Mouse (Mus musculus): Measurements from ENCODE around the gene Sapcd1. TPM values are rescaled to one million over a fixed set of nuclear protein-coding genes. Genes with fewer than 3 reads are reported as not detected.

Sapcd1 gene
- total RNA-seq (2021): under 1 TPM in 1 of 2 experiments, not detected in 1; 0.79 TPM
- polyA plus RNA-seq (2012; rRNA removed): 0.83 and 2.0 TPM in 2 replicates
- long read RNA-seq: 0 reads

DNA sequence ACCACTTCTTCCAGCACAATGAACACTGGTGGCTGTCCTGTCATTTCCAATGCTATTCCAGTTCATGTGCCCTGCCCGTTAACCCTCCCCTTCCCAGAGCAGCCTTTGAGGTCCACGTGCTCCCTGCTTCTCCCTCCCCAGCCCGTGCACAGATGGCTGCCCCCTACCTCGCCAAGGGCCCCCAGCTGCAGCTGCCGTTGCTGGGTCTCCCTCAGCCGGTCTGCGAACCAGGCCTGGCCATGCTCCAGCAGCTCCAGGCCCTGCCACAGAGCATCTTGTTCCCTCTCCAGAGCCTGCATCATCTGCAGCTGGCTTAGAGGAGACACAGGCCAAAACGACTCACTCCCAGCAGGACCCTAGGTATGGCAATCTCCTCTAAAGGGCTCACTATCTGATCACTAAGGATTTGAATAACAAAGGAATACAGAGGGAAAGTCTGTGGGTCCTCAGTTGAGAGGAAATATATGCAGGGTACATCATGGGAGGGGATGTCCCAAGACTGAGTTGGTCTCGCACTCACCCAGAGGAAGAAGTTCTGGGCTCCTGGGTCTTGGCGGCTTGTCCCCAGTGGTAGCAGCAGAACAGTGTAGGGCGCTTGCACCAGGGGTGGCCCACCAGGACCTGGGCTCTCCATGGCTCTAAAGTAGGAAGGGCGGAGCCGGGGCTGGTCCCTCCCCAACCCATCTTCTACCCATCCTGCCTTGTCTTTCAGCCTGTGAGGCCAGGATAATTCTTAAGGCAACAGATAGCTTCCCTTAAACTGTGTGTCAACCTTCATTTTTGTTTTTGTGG, at the start of gene Sapcd1:
Gene Sapcd1, minus strand, starts transcription at position 740 of the 792 bp plus-strand sequence.
- no peak for DNase-seq

DNA sequence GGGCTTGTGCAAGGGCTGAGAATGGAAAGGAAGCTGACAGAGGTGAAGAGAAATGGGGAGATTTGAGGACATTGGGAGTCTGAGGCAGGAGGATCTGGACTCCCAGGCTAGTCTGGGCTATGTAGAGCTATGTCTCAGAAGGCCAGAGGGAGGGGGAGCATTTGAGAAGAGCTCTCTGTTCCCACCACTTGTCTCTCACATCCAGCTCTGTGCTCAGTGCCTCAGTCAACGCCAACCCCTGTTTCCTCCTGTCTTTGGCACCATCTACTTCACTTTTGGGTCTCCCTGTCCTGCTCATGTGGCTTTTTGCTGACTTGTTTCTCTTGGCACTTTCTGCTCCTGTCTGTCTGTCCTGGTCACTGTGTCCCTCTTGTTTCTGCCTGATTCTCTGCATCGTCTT, 49.5 kb upstream of the Sapcd1 start:
- no peak for DNase-seq

DNA sequence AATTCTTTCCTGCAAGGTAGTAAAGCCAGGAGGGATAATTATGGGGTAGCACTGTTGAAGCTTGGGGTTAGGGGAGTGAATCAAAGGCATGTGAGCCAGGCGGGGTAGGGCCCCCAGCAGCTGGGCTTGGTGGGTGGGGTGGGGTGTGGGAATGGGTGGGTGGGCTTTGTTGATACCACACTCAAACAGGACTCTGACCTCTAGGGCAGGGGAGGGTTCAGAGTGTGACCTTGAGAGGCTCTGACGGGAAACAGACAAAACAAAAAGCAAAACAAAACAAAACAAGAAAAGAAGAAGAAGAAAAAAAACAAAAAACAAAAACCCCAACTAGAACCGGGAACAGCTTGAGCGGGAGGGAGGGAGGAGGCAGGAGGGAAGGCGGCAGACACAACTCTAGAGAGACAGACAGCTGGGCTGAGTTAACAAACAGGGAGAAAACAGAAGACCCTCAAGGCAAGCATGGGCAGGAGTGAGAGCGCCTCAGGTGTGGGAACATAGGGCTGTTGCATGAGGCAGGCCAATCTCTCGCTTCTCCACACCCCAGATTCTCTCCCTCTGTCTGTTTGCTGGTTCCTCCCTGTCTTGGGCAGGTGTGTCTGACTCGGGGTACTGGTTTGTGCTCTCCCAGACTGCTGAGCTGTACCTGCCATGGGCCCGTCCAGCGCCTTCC, 48.8 kb upstream of the Sapcd1 start, which contains the start of gene Ly6g6e:
Gene Ly6g6e, plus strand, starts transcription at position 396 of the 670 bp plus-strand sequence.
- no peak for DNase-seq

DNA sequence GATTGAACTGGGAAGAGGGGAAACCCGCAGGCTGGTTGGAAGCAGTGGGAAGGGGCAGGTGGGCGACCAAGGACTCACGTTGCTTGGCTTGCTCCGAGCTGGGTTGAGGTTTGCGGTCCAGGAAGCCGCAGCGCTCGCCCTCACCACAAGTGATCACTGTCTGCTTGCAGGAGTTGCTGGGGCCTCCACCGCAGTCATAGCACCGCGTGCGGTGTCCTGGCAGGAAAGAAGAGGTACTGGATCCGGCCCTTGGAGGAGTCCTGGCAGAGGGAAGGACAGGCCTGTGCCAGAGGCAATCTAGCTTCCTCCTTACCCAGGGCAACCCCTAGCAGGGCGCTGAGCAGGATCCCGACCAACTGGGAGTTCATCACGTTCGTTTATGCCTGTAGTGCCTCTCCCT, 46.3 kb upstream of the Sapcd1 start:
- no peak for DNase-seq

DNA sequence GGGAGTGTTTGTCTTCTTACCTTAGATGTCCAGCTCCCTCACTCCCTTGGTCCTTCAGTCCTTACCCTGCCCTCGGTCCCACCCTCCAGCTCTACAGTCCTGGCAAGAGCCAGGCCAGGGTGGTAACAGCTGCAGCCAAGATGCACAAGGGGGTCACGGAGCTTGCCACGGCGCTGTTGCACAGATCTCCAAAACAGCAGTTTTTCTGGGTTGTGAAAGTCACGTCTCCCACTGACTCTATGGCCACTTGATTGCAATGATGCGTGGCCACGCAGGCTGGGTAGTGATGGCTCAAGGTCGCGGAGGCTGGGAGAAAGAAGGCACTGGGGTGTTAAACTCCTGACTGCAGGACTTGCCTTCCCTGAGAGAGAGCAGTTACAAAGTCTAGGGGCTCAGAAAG, 43.6 kb upstream of the Sapcd1 start:
- no peak for DNase-seq

DNA sequence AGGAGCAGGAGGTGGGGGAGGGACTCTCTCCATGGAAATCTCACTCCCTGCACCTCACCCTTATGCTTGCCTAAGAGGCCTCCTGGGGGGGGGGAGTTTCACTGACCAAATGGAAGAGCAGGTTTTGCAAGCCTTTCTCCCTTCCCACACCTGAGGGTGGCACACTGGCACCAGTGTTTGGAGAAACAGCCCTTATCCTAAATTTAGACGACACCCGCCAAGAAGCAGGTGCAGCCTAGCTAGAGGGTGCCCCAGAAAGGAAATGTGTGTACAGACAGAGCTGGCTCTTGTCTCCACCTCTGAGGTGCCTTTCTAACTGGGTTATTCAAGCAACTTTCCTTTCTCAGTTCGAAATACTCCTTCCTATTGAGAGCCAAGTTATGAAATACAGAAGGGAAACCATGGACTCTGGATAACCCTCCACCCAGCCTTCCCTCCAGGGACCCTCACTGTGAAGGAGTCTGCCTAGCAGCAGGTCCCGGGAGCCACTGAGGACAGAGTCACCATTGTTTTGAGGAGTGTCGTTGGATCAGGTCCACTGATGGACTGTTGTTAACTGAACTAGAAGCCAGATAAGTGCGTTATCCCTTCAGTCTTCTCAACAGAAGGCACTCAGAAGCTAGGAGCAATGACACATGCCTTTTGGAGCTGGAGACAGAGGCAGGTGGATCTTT, 42.9 kb upstream of the Sapcd1 start:
- DNase-seq: no peak

DNA sequence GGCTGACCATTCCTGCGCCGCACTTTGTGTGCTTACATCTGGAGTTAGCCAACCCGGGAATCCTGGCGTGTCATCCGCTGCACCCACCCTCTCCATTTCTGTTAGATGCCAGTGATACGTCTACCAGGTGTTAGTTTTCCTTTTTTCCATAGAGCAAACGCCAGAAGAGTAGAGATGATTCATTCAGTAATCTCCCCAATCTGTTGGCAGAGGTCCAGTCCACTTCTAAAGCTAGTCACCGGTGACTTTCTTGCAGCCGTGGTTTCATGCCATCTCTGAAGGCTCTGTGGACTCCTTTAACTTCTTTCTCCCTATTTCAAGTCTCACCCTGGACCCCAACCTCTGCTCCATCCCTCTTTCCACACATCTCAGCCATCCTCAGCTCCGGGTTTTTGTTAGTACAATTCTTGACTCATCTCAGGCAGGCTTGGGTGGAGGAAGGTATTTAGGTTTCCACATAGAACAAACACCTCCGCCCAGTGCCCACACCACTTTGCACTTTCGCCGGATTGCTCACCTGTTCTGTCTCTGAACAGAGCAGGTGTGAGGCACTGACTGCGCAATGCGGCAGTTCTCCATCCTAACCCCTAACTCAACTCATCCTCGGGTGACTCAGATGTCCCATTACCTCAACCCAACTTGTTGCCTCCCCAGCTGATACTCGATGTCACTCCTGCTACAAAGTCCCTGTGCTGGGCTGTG, 40.5 kb upstream of the Sapcd1 start:
- DNase-seq: no peak

DNA sequence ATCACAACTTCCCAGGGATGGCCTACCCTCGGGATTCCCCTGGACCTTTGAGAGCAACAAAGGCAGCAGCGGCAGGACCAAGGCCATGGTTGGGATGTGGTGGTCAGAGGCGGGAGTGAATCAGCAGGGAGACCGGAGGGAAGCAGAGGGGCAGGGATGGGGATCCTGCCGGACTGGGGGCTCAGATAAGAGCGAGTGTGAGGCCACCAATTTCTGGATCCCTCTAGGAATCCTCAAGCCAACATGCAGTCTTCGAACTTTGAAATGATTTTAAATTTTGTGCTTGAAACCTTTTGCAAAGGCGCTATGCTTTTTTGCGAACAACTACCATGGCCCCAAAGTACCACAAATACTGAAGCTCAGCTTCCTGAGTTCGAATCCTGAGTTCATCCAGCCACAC, 38.3 kb upstream of the Sapcd1 start, which contains the start of gene Mpig6b:
Gene Mpig6b, minus strand, starts transcription at position 101 of the 400 bp plus-strand sequence.
- DNase-seq: no peak

DNA sequence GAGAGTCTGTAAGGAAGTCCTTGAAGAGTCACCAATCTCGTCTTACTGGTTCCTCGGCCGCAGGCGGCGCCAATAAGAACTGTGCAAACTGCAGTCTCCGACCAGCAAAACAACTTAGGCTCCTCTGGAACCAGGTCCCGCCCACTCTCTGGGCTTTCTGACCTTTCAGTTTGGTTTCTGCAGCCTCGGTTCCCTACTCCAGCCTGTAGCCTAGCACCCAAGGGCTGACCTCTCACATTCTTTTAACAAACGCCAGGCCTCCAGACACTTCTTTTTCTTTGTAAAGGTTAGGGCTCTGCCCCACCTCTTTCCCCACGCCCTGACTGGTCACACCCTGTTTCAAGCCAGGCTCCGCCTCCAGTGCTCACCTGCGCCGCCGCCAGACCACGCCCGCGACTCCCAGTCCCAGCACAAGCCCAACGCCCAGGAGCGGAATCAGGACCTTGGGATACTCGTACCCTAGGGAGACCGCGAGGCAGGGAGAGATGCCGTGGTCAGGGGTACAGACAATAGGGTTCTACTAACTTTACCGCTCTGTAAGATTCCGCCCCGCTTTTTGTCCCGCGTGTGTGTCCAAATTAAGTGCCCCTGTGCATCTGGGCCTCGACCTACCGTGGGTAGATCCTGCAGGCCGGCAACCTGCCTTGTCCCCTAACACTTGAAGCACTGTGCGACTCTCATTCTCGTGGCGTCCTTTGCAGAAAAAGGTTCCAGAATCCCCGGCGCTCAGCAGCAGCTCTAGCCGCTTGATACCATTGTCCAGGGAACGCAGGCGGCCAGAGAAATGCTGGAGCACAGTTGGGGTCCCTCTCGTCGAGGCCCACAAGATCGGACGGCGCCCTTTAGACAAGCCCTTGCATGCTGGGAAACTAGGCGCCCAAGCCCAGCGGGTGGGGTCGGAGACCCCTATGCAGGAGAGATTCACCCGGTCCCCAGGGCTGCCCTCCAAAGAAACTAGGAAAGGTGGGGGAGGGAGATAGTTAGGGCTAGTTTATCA, 37.4 kb upstream of the Sapcd1 start, which contains the start of gene Ly6g6c:
Gene Ly6g6c, plus strand, starts transcription at position 438 of the 997 bp plus-strand sequence.
- DNase-seq: no peak

DNA sequence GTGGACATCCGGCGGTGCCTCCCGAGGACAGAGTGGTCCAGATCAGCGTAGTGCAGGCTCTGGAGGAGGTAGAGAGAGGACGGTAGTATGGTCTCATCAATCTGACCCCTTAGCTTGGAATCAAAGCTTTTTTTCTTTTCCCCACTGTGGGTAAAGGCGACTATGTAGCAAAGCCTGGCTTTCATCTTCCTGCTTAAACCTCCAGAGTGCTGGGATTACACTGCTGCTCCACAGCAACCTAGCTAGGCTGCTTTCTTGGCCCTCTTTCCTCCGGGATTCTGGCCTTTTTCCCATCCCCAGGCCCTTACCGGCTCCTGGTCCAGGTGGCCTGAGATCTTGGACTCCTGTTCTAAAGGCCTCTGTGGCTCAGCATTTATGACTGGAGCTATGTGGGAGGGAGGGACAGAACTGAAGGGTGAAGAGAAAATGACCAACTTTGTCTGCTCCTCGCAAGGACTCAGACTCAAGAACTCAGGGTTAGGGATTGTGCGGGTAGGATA, 36.6 kb upstream of the Sapcd1 start:
- DNase-seq: no peak

DNA sequence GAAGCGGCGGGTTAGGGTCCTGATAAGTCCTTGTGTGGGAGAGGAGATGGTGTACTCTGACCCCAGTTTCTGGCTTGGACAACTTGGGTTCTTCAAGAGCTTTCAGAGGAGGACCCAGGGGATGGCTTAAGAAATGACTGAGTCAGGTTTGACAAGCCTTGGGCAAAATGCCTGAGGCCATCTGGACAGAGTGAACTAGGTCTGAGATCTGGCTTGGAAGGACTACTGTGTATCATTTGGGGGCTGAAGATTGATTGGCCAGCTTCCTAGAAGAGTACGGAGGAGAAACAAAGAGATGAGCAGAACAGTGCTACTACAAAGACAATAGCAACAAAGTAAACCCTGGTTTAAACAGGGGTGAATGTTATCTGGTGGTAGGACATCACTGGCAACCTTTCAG, 35.6 kb upstream of the Sapcd1 start:
- no peak for DNase-seq

DNA sequence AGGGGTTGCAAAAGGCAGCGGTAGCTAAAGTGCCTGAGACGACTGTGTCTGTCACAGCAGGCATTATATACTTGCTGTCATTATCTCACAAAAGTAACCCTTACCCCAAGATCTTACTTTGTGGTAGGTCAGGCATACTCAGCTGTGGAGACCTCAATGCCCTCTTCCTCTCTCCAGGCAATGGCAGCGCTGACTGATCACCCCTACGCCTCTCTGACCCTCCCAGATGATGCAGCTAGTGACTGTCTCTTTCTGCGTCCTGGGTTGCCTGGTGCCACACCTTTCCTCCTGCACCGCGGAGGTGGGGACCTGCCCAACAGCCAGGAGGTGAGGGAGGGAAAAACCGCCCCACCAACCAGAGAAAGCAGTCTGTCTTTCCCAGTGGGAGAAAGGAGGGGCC, 33.5 kb upstream of the Sapcd1 start:
- DNase-seq: no peak

DNA sequence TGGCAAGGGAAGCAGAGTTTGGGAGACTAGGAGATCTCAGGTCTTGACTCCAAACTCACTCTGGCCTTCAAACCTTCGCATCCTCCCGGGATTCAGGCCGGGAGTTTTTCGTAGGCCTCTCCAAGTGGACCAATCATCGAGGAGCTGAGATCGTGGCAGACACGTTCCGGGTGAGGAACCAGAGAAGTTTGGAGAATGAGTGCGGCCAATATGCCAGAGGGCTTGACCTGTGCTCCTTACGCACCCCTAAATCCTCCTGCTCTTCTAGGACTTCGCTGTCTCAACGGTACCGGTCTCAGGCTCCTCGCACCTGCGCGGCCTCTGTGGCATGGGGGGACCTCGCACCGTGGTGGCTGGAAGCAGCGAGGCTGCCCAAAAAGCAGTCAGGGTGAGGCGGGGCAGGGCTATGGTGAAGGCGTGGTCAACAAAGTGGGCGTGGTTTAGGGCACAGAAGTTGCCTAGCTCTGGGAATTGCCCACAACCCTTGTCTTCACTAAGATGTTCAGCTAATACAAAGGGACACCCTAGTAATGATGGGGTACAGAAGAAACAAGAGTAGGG, 33.0 kb upstream of the Sapcd1 start:
- no peak for DNase-seq

DNA sequence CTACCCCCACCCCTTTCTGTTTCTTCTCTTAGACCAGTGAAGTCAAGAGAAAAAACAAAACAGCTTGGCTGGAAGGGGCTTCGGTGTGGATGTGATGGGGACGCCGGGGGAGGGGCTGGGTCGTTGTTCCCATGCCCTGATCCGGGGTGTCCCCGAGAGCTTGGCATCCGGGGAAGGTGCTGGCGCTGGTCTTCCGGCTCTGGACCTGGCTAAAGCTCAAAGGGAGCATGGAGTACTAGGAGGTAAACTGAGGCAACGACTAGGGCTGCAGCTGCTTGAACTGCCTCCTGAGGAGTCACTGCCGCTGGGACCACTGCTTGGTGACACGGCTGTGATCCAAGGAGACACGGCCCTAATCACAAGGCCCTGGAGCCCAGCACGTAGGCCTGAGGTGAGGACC, 32.3 kb upstream of the Sapcd1 start:
- no peak for DNase-seq

DNA sequence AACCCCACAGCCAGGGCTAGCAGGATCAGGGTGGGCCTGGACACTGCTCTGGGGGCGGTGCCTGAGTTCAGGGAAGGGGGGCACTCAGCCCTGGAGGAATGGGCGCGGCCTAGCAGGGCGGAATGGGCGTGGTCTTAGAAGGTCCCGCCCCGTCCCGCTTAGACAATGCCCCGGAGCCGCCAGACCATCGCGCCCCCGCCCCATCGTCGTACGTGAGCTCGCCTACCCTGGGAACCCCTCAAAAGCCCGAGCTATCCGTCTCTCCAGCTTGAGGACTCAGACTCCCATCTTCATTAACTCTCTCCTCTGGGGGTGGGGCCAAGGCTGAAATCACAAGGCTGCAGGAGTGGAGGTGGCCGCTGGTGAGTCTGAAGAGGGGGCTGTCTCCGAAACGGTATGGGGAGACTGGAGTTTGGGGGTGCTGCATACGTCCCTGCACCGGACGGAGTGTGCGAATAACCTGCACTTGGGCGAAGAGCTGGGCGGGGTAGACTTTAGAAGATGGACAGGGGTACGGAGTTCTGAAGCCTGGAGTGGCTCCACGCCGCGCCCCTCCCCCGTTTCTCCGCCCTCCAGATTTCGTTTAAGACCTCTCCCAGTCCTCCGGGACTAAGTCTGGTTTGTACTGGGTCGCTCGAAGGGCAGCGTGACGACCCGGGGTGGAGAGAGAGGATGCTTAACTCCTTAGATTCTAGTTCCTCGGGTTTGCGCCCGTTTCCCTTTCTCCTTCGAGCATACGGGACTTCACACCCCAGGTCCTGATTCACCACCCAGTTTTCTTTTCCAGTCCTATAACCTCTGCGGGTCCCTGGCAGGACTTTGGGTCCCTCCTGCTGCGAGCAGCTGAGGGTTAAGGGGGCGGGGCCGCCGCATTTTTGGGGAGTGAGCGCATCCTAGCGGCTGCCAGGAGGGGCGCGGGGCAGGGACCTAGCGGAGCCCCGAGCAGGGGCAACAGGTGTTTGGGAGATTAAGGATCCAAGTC, 31.4 kb upstream of the Sapcd1 start, which contains the start of gene Ddah2:
Gene Ddah2, plus strand, starts transcription at position 125 of the 982 bp plus-strand sequence.
- DNase-seq: peak; percentile 88

DNA sequence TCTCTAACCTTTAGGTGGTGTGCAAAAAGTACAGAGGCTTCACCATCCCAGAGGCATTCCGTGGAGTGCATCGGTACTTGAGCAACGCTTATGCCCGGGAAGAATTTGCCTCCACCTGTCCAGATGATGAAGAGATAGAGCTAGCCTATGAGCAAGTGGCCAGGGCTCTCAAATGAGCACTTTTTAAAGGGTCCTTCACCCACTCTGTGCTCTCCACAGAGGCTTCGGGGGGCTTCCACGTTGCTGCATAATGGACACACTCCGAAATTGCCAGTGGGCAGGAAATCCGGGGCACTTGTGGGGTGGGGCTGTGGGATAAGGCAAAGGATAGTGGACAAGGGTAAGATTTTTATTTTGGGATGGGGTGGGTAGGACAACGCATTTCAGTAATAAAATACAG, 30.5 kb upstream of the Sapcd1 start:
- no peak for DNase-seq

DNA sequence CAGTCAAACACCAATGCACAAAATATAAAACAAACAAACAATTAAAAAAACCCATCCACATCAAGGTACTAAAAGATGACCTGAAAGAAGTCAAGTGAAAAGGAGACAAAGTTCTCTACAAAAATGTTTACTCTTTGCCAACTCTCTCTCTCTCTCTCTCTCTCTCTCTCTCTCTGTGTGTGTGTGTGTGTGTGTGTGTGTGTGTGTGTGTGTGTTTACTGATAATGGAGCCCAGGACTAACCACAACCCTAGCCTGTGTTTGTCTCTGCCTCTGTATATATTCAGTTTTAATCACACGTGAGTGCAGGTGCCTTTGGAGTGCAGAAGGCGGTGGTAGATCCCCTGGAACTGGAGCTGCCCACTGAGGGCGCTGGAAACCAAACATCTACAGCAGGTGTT, 29.3 kb upstream of the Sapcd1 start:
- DNase-seq: no peak

DNA sequence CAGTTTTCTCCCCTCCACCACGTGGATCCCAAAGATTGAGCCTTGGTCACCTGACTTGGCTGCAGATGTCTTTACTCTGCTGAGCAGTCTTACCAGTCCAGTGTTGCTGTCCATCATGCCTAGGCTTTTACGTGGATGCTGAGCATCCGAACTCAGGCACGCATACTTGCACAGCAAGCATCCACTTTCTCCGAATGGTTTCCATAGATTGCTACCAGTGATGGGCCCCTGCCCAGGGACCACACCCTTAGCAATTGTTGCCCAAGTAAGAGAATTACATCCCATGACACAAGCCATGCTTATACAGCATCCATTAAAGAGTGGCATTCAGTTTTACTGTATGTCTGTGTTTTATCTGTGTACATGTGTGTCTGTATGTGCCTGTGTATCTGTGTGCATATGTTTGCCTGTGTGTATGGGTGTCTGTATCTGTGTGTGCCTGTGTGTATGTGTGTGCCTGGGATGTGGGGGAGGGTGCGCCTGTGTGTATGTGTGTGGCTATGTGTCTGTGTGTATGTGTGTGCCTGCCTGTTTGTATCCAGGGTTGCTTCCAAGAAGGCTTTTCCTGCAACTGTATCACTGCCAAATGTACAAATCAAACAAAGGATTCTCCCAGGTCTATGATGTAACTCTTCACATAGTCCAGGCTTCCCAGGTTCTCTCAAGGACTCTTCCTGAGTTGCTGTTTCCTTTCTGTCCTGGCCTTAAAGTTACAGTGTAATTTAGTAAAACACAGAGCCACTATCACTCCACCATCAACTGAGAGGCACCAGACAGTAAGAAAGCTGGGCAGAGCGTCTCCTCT, 28.1 kb upstream of the Sapcd1 start:
- DNase-seq: no peak
